Mouse (Mus musculus): ENCODE data around the gene Il1f9.

DNA sequence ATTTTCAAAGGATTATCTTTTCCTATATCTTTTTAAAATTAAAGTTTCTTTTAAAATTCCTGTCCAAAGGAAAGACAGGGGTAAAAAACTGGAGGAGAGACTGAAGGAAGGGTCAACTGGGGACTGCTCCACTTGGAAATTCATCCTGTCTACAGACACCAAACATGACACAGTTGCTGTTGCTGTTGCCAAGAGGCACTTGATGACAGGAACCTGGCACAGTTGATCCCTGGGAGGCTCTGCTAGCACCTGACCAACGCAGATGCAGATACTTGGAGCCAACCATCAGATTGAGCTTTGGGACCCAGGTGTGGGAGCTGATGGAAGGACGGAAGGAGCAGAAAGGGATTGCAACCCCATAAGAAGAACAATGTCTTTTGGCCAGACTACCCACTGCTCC lies 40.9 kb downstream of the Il1f9 start:
- no peak for TF ChIP-seq POLR2A (IDR thresholded peaks at IDR 0.05; ENCODE audit: insufficient read depth, low read depth, low read length)
- no peak for TF ChIP-seq CTCF (IDR thresholded peaks at IDR 0.05)
- no peak for TF ChIP-seq EP300 (IDR thresholded peaks at IDR 0.05; ENCODE audit: insufficient read depth, low read depth, low read length)

Data from heart, adult 2 months (tissue).